Mouse (Mus musculus) thymus, postnatal 25 days (tissue): ENCODE results near the gene Tsacc.
"Not testable (repeated sequence)": the region's sequence is repeated elsewhere in the genome, so short reads cannot be mapped to it uniquely, and the experiment has no call there.

Experiments used
- DNase-seq: peaks from one replicate; pipeline ENCODE4 v3.0.0; 2022

The Tsacc gene

GRCm38 (mm10) chr3:88281141-88281916 is 15.5 kb downstream of the Tsacc start:
- DNase-seq, result not testable (repeated sequence)

GRCm38 (mm10) chr3:88280035-88280434 is 16.8 kb downstream of the Tsacc start:
- no peak for DNase-seq

GRCm38 (mm10) chr3:88276529-88277143 is 20.2 kb downstream of the Tsacc start:
- DNase-seq, result no peak

- no peak for DNase-seq
Measured at GRCm38 (mm10) chr3:88276121-88276520, 20.7 kb downstream of the Tsacc start.

- no peak for DNase-seq
Measured at GRCm38 (mm10) chr3:88274002-88274401, 22.8 kb downstream of the Tsacc start.

GRCm38 (mm10) chr3:88271859-88272258 is 24.9 kb downstream of the Tsacc start:
- DNase-seq, result no peak

GRCm38 (mm10) chr3:88271298-88271697 is 25.5 kb downstream of the Tsacc start:
- DNase-seq, result not testable (repeated sequence)

GRCm38 (mm10) chr3:88268991-88269390 is 27.8 kb downstream of the Tsacc start:
- DNase-seq, result no peak

GRCm38 (mm10) chr3:88268014-88268413 is 28.8 kb downstream of the Tsacc start:
- not testable (repeated sequence) for DNase-seq

GRCm38 (mm10) chr3:88262346-88262745 is 34.5 kb downstream of the Tsacc start:
- DNase-seq, result no peak

- DNase-seq, result no peak
Measured at GRCm38 (mm10) chr3:88256382-88256781, 40.4 kb downstream of the Tsacc start.

GRCm38 (mm10) chr3:88255950-88256349 is 40.8 kb downstream of the Tsacc start:
- DNase-seq, result no peak

- no peak for DNase-seq
Measured at GRCm38 (mm10) chr3:88254268-88254926, 42.4 kb downstream of the Tsacc start, which contains the start of gene Rhbg. Rhbg (minus strand) TSS chr3:88254709.

GRCm38 (mm10) chr3:88252739-88253138 is 44.1 kb downstream of the Tsacc start:
- no peak for DNase-seq

- no peak for DNase-seq
Measured at GRCm38 (mm10) chr3:88248406-88248805, 48.4 kb downstream of the Tsacc start.

GRCm38 (mm10) chr3:88247666-88248065 is 49.1 kb downstream of the Tsacc start:
- DNase-seq, result no peak

GRCm38 (mm10) chr3:88245811-88246210 is 51.0 kb downstream of the Tsacc start:
- peak; percentile 74 for DNase-seq

GRCm38 (mm10) chr3:88244071-88244470 is 52.7 kb downstream of the Tsacc start:
- peak; percentile 57 for DNase-seq

GRCm38 (mm10) chr3:88242531-88242930 is 54.3 kb downstream of the Tsacc start:
- peak; percentile 66 for DNase-seq

- DNase-seq, result no peak
Measured at GRCm38 (mm10) chr3:88241045-88241786, 55.6 kb downstream of the Tsacc start.

- DNase-seq, result no peak
Measured at GRCm38 (mm10) chr3:88239446-88239845, 57.4 kb downstream of the Tsacc start.

GRCm38 (mm10) chr3:88238866-88239391 is 57.9 kb downstream of the Tsacc start:
- no peak for DNase-seq
